Mouse (Mus musculus) neural tube, embryonic 15.5 days (tissue): ENCODE results near the gene Ogt. TPM values are rescaled to one million over a fixed set of nuclear protein-coding genes. Genes with fewer than 3 reads are reported as not detected.

ENCODE experiments used
- ATAC-seq: fragments of 200-750 bp; cut with Nextera tagmentation; 2 replicates; pipeline ENCODE4 v1.8.0; 2017; ENCODE audit warnings: mild to moderate bottlenecking, moderate TSS enrichment, moderate library complexity; ENCODE audit not compliant: low FRiP score
- H3K27ac ChIP-seq: fragments of 300-500 bp; sonication (generic); replicated peaks from 2 replicates; pipeline ENCODE4 v1.5.1; 2015; ENCODE audit warnings: mild to moderate bottlenecking, inconsistent platforms
- H3K27me3 ChIP-seq: fragments of 300-500 bp; sonication (generic); replicated peaks from 2 replicates; pipeline ENCODE4 v1.6.1; 2015; ENCODE audit warnings: inconsistent platforms
- H3K36me3 ChIP-seq: fragments of 300-500 bp; sonication (generic); 2 replicates; pipeline ENCODE4 v1.6.1; 2015; ENCODE audit warnings: inconsistent platforms
- H3K4me1 ChIP-seq: fragments of 300-500 bp; sonication (generic); 2 replicates; pipeline ENCODE4 v1.6.1; 2015; ENCODE audit warnings: inconsistent platforms
- H3K4me2 ChIP-seq: fragments of 300-500 bp; sonication (generic); 2 replicates; pipeline ENCODE4 v1.6.1; 2015; ENCODE audit warnings: inconsistent platforms, mild to moderate bottlenecking, moderate library complexity
- H3K4me3 ChIP-seq: fragments of 300-500 bp; sonication (generic); replicated peaks from 2 replicates; pipeline ENCODE4 v1.5.1; 2015; ENCODE audit warnings: mild to moderate bottlenecking, inconsistent platforms
- H3K9ac ChIP-seq: fragments of 300-500 bp; sonication (generic); replicated peaks from 2 replicates; pipeline ENCODE4 v1.6.1; 2015; ENCODE audit warnings: mild to moderate bottlenecking, inconsistent platforms
- H3K9me3 ChIP-seq: fragments of 300-500 bp; sonication (generic); replicated peaks from 2 replicates; pipeline ENCODE4 v1.6.1; 2016; ENCODE audit warnings: inconsistent platforms
- WGBS: fragments of 180-500 bp; shearing (Covaris S2); methylation state at CpG from one replicate; pipeline ENCODE4 v1.1.7; 2015; ENCODE audit warnings: mixed read lengths; 5-methylcytosine and 5-hydroxymethylcytosine counted together
- polyA plus RNA-seq: library from polyadenylated mRNA; unstranded; fragments of >200 nt; fragmentation: Nextera tagmentation; extraction: Ambion mirVana; gene quantifications from 2 replicates; pipeline ENCODE4 v1.2.1, GENCODE M21; 2015

Ogt gene
- 165 and 168 TPM in 2 replicates for polyA plus RNA-seq

DNA sequence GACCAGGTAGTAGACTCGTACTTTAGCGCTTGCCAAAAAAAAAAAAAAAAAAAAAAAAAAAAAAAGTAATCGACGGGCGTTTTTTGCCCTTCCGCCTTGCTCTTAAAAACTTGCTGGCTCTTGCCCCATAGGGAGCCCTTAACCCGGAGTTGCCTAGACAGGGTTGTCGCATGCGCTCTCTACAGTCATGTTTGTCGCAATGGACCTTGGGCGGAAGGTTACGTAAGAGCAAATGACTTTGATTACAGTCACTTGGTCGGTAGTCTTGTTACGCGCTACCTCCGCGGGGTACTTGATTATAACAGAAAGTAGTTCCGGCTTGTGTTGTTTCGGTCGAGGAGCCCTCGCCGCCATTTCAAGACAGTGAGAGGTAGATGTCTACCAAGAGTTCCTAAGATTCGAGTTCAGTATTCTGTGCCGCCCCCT lies at the start of gene Ogt:
TSS of gene Ogt (plus strand) at position 320 of the 426 bp plus-strand sequence.
- Histone ChIP-seq H3K36me3 (no peaks in the 10 kb centered on the region), H3K4me2 (peak within 1 kb of the TSS; percentile 56), H3K4me1 (peaks cover 13% of the 10 kb centered on the region), H3K9me3 (no peaks in the 10 kb centered on the region), H3K27me3 (0 out of 2 replicates have a peak, but pooled peaks cover 8% of the 10 kb centered on the region), H3K4me3 (peak within 1 kb of the TSS; percentile 62), H3K9ac (peak within 1 kb of the TSS; percentile 73), H3K27ac (peak within 1 kb of the TSS; percentile 89)
- ATAC-seq: peak; percentile 94
- 21% methylated on average over 24 of the region's 24 CpGs for WGBS

DNA sequence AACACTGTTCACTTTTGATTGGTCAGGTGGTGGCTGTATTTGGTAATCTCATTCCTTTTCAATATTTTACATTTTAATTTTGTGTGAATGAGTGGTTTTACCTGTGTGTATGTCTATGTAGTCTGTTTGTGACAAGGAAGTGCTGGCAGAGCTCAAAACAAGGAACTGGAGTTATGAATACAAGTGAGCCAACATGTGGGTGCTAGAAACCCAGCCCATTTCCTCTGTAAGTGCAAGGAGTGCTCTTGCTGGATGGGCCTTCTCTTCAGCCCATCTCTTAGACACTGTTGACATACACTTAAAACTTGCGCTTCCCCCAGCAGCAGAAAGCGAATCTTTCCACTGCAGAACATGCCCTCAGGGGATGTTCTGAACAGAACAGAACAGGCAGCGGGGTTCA lies 23.7 kb upstream of the Ogt start:
- Histone ChIP-seq H3K27me3 (no peaks in the 10 kb centered on the region; the same call in 1 of the 2 replicates), H3K4me3 (no peak overlapping the region), H3K4me2 (no peak overlapping the region), H3K36me3 (no peaks in the 10 kb centered on the region), H3K27ac (no peak overlapping the region), H3K9me3 (no peaks in the 10 kb centered on the region), H3K9ac (no peak overlapping the region), H3K4me1 (no peaks in the 10 kb centered on the region)
- no peak for ATAC-seq
- 96% methylated on average over 3 of the region's 3 CpGs for WGBS

DNA sequence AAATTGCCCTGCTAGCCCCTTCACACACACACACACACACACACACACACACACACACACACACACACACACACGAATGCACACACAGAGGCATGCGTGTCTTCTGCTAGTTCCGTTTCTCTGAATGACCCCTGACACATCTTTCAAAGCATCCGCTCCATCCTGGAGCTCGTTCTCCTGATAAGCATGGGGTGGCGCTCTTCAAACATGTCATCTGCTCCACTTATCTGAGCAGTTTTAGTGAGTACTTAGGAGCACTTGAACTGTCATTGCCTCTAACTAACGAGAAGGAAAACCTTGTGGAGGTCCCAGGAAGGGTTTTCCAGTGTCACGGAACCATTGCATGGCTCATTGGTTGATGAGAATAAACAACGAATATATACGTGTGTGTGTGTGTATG lies 22.0 kb upstream of the Ogt start:
- no peak overlapping the region for H3K9ac ChIP-seq
- H3K36me3 ChIP-seq: no peaks in the 10 kb centered on the region
- ATAC-seq: no peak
- no peak overlapping the region for H3K27ac ChIP-seq
- no peak overlapping the region for H3K4me3 ChIP-seq
- H3K9me3 ChIP-seq: no peaks in the 10 kb centered on the region
- H3K4me2 ChIP-seq: no peak overlapping the region
- H3K27me3 ChIP-seq: no peaks in the 10 kb centered on the region; the same call in 1 of the 2 replicates
- no peaks in the 10 kb centered on the region for H3K4me1 ChIP-seq
- WGBS: 74% methylated on average over 10 of the region's 10 CpGs

DNA sequence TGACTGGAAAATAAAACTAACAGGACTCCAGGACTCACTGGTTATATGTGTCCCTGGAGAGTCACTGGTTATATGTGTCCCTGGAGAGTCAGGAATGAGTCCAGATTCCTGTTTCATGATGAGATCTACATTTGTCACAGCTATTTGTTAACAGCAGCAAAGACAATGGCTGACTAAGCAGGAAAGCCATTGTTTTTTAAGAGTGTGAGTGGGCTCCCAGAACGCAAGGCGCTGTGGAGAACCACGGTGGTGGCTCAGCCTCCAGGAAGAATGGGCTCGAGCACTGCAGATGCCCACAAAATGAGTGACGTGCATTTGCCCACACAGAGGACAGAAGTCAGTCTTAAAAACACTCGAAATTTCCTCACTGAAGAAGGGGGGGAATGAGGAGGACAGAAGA lies 19.5 kb upstream of the Ogt start:
- WGBS: 46% methylated on average over 6 of the region's 6 CpGs

DNA sequence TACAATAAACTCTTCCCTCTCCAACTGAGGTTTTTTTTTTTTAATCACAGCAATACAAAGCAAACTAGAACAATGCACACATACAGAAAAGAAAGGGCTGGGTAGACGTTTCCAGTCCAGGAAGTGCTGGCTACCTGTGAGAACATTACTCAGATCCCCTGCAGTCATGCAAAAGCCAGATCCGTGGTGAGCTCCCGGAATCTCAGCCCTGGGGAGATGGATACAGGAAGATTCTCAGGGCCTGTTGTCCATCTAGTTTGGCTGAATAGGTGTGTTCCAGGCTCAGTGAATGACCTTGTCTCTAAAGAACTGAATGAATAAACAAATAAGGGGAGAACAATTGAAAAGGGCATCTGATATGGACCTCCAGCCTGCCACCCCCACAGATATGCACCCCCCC lies 17.3 kb upstream of the Ogt start:
- no peak for ATAC-seq
- 68% methylated on average over 3 of the region's 3 CpGs for WGBS
- no peaks in the 10 kb centered on the region for H3K36me3 ChIP-seq

More for the DNA sequence above, 19.5 kb upstream of the Ogt start:
- no peak overlapping the region for H3K27ac ChIP-seq
- H3K4me3 ChIP-seq: no peak overlapping the region
- no peak overlapping the region for H3K4me2 ChIP-seq
- no peaks in the 10 kb centered on the region for H3K9me3 ChIP-seq
- H3K36me3 ChIP-seq: no peaks in the 10 kb centered on the region
- ATAC-seq: no peak; the same call in 1 of the 2 replicates
- no peaks in the 10 kb centered on the region for H3K4me1 ChIP-seq
- H3K9ac ChIP-seq: no peak overlapping the region
- H3K27me3 ChIP-seq: no peaks in the 10 kb centered on the region

DNA sequence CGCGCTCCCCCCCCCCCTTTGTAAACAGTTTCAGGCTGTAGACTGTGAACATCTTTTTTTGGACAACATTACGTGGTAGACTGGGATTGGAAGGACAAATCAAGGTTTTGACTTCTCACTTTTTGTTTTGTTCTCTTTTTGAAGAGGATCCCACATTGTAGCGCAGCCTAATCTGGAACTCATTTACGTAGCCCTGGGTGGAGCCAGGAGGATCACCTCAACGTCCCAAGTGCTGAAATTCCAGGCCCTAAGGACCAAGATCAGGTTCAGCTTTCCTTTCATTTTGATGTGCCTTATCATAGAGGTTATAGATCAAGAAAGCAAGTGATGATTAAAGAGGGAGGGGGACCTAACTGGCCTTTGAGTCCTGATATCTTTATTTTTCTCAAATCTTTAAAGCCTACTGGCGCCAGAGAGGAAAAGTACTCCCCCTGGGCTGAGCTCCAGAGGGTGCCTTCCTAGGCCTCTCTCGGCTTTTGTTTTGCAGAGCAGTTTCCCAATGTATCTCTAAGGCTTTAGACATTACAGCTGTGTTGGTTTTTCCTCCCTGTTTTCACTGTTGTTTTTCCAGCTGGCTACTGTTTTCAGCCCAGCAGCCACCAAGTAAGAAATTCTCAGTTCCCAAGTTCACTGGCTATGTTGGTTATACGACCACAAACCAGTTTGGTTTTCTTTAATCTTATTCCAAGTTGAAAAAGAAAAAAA lies 2.9 kb upstream of the Ogt start:
- WGBS: 30% methylated on average over 8 of the region's 9 CpGs
- H3K9me3 ChIP-seq: no peaks in the 10 kb centered on the region
- H3K27me3 ChIP-seq: 0 out of 2 replicates have a peak, but pooled peaks cover 8% of the 10 kb centered on the region
- no peak overlapping the region for H3K9ac ChIP-seq
- no peak overlapping the region for H3K4me2 ChIP-seq
- H3K27ac ChIP-seq: no peak overlapping the region
- no peak overlapping the region for H3K4me3 ChIP-seq
- no peak for ATAC-seq
- H3K4me1 ChIP-seq: 0 out of 2 replicates have a peak, but pooled peaks cover 4% of the 10 kb centered on the region
- no peaks in the 10 kb centered on the region for H3K36me3 ChIP-seq

More for the DNA sequence above, 17.3 kb upstream of the Ogt start:
- Histone ChIP-seq H3K9me3 (no peaks in the 10 kb centered on the region), H3K4me1 (no peaks in the 10 kb centered on the region), H3K9ac (no peak overlapping the region), H3K27me3 (no peaks in the 10 kb centered on the region), H3K4me3 (no peak overlapping the region), H3K4me2 (no peak overlapping the region), H3K27ac (no peak overlapping the region)

DNA sequence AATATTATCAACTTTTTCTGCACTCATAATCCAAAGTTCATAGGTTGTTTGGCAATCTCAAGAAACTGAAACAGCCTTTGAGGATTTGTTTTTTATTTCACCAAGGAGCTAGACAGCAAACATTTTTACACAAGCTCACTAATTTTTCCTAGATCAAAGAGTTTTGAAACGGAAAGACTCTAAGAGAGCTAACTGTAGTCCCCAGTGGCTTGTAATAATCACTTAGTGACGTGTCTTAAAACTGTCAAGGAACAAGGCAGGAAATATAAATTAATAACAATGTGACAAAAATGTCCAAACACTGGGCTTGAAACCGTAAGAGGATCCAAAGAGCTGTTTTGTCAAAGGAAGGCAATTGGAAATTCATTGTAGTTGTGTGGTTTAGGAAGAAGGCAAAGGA lies 1.0 kb upstream of the Ogt start:
- Histone ChIP-seq H3K4me3 (peak overlapping the region; percentile 62), H3K9ac (no peak overlapping the region), H3K36me3 (no peaks in the 10 kb centered on the region), H3K9me3 (no peaks in the 10 kb centered on the region), H3K4me2 (peak overlapping the region; percentile 53), H3K27me3 (0 out of 2 replicates have a peak, but pooled peaks cover 8% of the 10 kb centered on the region), H3K4me1 (peaks cover 12% of the 10 kb centered on the region), H3K27ac (no peak overlapping the region)
- 29% methylated on average over 3 of the region's 3 CpGs for WGBS
- no peak for ATAC-seq

DNA sequence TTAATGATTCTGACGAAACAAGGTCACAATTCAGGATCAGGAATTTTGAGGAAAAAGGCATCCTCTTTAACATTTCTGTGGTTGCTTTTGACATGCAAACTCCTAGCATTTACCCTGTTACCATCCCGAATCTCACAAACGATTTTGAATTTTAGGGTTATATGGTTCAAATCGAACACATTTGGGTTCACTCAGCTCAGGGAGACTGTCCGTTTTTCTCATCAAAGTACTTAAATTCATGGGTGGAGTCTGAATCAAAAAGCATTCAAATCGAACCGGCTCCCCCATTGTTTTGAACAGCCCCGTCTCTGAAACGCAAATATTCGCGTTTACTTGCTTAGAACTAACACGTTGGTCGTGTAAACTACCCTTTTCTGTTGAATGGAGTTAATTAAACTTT lies 554 bp upstream of the Ogt start:
- peaks cover 13% of the 10 kb centered on the region for H3K4me1 ChIP-seq
- H3K9ac ChIP-seq: no peak overlapping the region
- H3K9me3 ChIP-seq: no peaks in the 10 kb centered on the region
- no peak for ATAC-seq
- H3K4me3 ChIP-seq: peak overlapping the region; percentile 62
- 18% methylated on average over 13 of the region's 13 CpGs for WGBS
- H3K27ac ChIP-seq: peak overlapping the region; percentile 37; the same call in 1 of the 2 replicates
- H3K27me3 ChIP-seq: 0 out of 2 replicates have a peak, but pooled peaks cover 8% of the 10 kb centered on the region
- peak overlapping the region; percentile 53 for H3K4me2 ChIP-seq
- H3K36me3 ChIP-seq: no peaks in the 10 kb centered on the region

DNA sequence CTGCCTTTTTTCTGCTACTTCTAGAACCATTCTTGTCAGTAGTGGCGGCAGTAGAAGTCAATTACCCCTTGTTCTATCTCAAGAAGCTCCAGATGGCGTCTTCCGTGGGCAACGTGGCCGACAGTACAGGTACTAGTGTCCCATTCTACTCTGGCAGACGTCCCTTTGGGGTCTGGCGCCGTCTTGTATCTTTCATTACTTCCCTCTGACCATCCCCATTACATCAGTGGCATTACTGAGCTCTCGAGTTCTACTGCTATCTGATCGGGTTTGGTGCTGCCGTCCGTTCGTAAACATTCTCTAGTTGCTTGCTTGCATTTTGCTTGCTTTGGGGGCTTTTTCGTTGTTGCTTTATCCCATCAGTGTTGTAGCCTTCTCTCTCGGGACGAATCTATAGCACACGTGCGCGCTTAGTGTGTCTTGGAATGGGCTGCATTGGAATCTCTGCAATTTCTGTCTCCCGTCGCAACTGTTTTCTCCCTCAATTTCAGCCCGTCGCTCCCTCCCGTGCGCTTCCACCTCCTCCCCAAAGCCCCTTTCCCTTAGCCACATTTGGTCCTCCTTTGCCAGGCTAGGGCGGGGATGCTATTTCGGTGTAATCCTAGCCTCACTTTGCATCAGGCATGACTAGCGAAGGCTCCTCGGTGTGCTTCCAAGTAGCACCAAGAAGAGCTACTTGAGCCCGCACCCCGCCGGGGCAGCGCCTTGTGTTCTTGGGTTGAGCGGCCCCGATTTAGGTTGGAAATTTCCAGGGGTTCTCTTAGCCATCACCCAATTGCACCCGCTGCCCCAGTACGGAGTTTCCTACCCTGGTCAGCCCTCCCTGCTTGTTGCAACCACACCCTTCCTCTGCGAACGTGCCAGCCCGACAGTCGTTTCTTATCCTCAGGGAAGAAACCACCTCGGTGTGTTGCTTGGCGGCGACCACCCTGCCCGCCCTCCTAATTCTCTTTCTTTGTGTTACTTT lies 617 bp downstream of the Ogt start:
- 0 out of 2 replicates have a peak, but pooled peaks cover 8% of the 10 kb centered on the region for H3K27me3 ChIP-seq
- peak overlapping the region; percentile 89 for H3K27ac ChIP-seq
- H3K9ac ChIP-seq: peak overlapping the region; percentile 73
- no peaks in the 10 kb centered on the region for H3K36me3 ChIP-seq
- H3K4me3 ChIP-seq: peak overlapping the region; percentile 62
- no peaks in the 10 kb centered on the region for H3K9me3 ChIP-seq
- H3K4me1 ChIP-seq: peaks cover 13% of the 10 kb centered on the region
- WGBS: 20% methylated on average over 45 of the region's 45 CpGs
- peak; percentile 69 for ATAC-seq
- peak overlapping the region; percentile 56 for H3K4me2 ChIP-seq

DNA sequence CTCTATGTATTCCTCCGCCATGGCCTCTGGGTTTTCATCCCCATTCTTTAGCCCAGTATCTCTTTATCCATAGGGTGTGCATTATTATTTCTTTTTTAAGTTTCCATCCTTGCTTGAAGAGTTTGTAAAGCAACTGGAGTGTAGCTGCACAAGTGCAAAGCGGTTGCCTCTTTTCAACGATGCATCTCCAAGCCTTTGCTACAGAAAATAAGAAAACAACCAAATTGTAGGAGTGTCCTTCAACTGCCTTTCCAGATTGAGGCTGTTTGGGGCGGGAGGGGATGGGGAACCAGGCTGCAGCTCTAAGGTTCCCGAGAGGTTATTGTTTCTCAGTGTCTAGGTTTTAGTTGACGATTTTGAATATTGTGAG lies 1.3 kb downstream of the Ogt start:
- H3K4me2 ChIP-seq: peak overlapping the region; percentile 56
- H3K4me3 ChIP-seq: peak overlapping the region; percentile 62
- no peaks in the 10 kb centered on the region for H3K36me3 ChIP-seq
- 0 out of 2 replicates have a peak, but pooled peaks cover 8% of the 10 kb centered on the region for H3K27me3 ChIP-seq
- ATAC-seq: no peak
- WGBS: 24% methylated on average over 6 of the region's 6 CpGs
- no peaks in the 10 kb centered on the region for H3K9me3 ChIP-seq
- H3K27ac ChIP-seq: peak overlapping the region; percentile 89
- peaks cover 13% of the 10 kb centered on the region for H3K4me1 ChIP-seq
- peak overlapping the region; percentile 73 for H3K9ac ChIP-seq

DNA sequence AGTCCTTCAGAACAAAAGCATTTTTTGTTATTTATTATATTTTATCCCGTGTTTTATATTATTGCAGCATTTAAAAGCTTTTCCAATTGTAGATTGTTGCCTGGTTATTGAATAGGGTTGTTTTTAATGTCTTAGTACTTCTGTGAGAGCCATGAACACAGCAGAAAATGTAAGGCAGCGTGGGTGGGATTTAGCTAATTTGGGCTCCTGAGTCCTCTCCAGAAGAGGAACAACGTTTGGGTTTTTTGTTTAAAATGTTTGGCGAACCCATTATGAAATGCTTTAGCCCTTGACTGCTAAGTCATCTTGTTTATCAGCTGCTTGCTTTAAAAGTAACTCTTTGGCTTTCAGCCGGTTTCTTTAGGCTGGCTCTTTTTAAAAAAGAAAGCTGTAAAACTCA lies 2.2 kb downstream of the Ogt start:
- 0 out of 2 replicates have a peak, but pooled peaks cover 5% of the 10 kb centered on the region for H3K27me3 ChIP-seq
- no peaks in the 10 kb centered on the region for H3K9me3 ChIP-seq
- peak overlapping the region; percentile 38 for H3K9ac ChIP-seq
- no peak for ATAC-seq
- peak overlapping the region; percentile 56 for H3K4me2 ChIP-seq
- no peak overlapping the region for H3K27ac ChIP-seq
- H3K36me3 ChIP-seq: no peaks in the 10 kb centered on the region
- H3K4me3 ChIP-seq: peak overlapping the region; percentile 62
- H3K4me1 ChIP-seq: peaks cover 13% of the 10 kb centered on the region
- 18% methylated on average over 5 of the region's 5 CpGs for WGBS
